Mouse (Mus musculus) neural tube, embryonic 11.5 days (tissue): ENCODE data around the gene Lsamp. TPM values are rescaled to one million over a fixed set of nuclear protein-coding genes. Genes with fewer than 3 reads are reported as not detected.

Experiments used
- ATAC-seq: fragments of 200-750 bp; cut with Nextera tagmentation; 2 replicates; pipeline ENCODE4 v1.8.0; 2017; ENCODE audit warnings: moderate number of reproducible peaks, mild to moderate bottlenecking, moderate TSS enrichment, moderate library complexity; ENCODE audit not compliant: insufficient read depth, low FRiP score, low TSS enrichment
- DNase-seq: peaks from one replicate; pipeline ENCODE4 v3.0.0-alpha.2; 2015; ENCODE audit warnings: low spot score
- H3K27ac ChIP-seq: fragments of 300-500 bp; sonication (generic); 2 replicates; pipeline ENCODE4 v1.5.1; 2014; ENCODE audit warnings: low read depth, mild to moderate bottlenecking, low read length
- H3K27me3 ChIP-seq: fragments of 300-500 bp; sonication (generic); 2 replicates; pipeline ENCODE4 v1.6.1; 2014; ENCODE audit warnings: mild to moderate bottlenecking, low read length, mixed read lengths; ENCODE audit not compliant: control insufficient read depth, insufficient read depth
- H3K36me3 ChIP-seq: fragments of 300-500 bp; sonication (generic); 2 replicates; pipeline ENCODE4 v1.6.1; 2014; ENCODE audit warnings: mild to moderate bottlenecking, low read length, moderate library complexity, mixed read lengths; ENCODE audit not compliant: control insufficient read depth, insufficient read depth
- H3K4me1 ChIP-seq: fragments of 300-500 bp; sonication (generic); 2 replicates; pipeline ENCODE4 v1.6.1; 2014; ENCODE audit warnings: low read length, mixed read lengths; ENCODE audit not compliant: control insufficient read depth, insufficient read depth
- H3K4me2 ChIP-seq: fragments of 300-500 bp; sonication (generic); 2 replicates; pipeline ENCODE4 v1.6.1; 2014; ENCODE audit warnings: low read depth, mild to moderate bottlenecking, moderate library complexity
- H3K4me3 ChIP-seq: fragments of 300-500 bp; sonication (generic); 2 replicates; pipeline ENCODE4 v1.5.1; 2014; ENCODE audit warnings: low read depth, low read length
- H3K9ac ChIP-seq: fragments of 300-500 bp; sonication (generic); 2 replicates; pipeline ENCODE4 v1.6.1; 2014; ENCODE audit warnings: mild to moderate bottlenecking, low read length
- H3K9me3 ChIP-seq: fragments of 300-500 bp; sonication (generic); 2 replicates; pipeline ENCODE4 v1.6.1; 2016; ENCODE audit warnings: low read length; ENCODE audit not compliant: control insufficient read depth
- WGBS: fragments of 180-500 bp; shearing (Covaris S2); extraction: QIAGEN DNeasy Blood & Tissue Kit; methylation state at CpG from one replicate; pipeline ENCODE4 v1.1.7; 2014; 5-methylcytosine and 5-hydroxymethylcytosine counted together
- polyA plus RNA-seq: library from polyadenylated mRNA; unstranded; fragments of >200 nt; fragmentation: Nextera tagmentation; extraction: Ambion mirVana; gene quantifications from 2 replicates; pipeline ENCODE4 v1.2.1, GENCODE M21; 2014

Lsamp gene
- polyA plus RNA-seq, 1 experiment from 2014 or later: 12.6 TPM

DNA sequence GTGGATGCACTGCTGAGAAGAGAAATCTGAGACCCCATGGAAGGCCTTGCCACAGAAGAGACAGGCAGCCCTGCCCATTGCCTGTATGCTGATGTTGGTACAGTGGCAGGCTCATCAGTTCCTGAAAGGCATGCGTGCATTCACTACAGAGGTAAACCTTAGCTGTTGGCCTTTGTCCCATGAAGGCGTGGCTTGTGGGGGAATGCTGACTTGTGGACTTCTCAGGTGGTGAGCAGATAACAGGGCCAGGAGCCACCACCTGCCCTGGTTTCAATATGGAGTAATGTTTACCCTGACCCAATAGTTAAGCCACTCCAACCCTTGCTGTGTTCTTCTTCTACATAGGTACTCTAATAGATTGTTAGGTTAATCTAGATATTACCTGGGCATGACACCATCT, 415.4 kb downstream of the Lsamp start:
- H3K4me1 ChIP-seq: no peaks in the 10 kb centered on the region
- DNase-seq: no peak
- WGBS: 82% methylated on average over 2 of the region's 2 CpGs
- no peak for ATAC-seq
- H3K9ac ChIP-seq: no peak overlapping the region
- H3K4me2 ChIP-seq: no peak overlapping the region
- no peaks in the 10 kb centered on the region for H3K36me3 ChIP-seq
- no peak overlapping the region for H3K27ac ChIP-seq
- H3K4me3 ChIP-seq: no peak overlapping the region
- no peaks in the 10 kb centered on the region for H3K9me3 ChIP-seq
- no peaks in the 10 kb centered on the region for H3K27me3 ChIP-seq

DNA sequence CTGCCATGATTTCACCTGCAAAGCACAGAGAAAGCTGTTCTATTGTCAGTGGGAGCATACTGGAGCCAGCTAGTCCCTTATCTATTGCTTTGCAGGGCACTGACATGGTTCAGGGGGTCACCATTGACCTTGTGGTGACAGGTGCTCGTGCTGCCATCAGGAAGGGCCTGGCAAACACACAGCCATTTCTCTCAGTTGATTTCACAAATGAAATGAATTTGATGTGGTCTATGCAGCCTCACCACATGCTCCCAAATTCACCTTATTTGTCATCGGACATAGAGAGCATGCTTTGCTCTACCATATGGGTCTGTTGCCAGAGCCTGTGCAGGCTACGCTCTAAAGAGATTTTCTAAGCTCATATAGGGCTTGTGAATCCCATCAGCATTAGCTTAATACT, 450.1 kb downstream of the Lsamp start:
- no peaks in the 10 kb centered on the region for H3K27me3 ChIP-seq
- ATAC-seq (no peak), DNase-seq (no peak)
- no peak overlapping the region for H3K9ac ChIP-seq
- WGBS: 81% methylated on average over 3 of the region's 3 CpGs
- H3K4me2 ChIP-seq: no peak overlapping the region
- H3K4me3 ChIP-seq: no peak overlapping the region
- H3K9me3 ChIP-seq: no peaks in the 10 kb centered on the region
- no peak overlapping the region for H3K27ac ChIP-seq
- H3K4me1 ChIP-seq: no peaks in the 10 kb centered on the region
- H3K36me3 ChIP-seq: no peaks in the 10 kb centered on the region

DNA sequence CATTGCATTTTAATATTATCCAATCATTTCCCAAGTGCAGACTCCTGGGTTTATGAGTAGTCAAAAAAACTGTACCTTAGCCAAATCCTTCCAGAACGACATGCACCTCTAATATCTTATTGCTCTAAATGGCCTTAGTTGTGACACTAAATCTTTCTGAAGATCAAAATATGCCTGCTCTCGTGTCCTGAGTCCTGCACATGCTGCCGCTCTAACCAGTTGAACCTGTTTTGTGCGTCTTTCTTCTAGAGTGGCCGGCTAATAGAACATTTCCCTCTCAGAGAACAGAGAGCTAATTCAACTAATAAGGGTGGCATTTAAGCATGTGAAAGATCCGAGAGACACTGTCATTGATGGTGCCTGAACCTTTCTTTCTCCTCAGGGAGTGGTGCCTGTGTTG, 452.3 kb downstream of the Lsamp start:
- WGBS: 80% methylated on average over 6 of the region's 6 CpGs
- no peaks in the 10 kb centered on the region for H3K27me3 ChIP-seq

DNA sequence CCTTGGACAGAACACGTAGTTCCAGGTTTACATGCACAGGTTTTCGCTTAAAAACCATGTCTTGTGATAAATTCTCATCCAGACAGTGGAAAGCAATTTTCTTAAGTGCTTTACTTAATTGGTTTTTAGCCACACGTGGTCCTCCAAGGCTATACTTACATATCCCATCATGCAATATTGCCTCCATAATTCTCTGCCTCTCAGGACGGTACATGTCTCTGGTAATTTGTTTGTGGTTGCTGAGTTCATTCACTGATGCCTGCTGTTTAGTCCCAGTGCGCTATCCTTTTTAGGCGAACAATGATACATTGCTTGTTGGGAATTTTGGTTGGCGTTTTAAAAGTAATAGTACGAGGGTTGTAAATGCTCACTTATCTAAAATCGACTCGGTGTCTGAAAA, 453.7 kb downstream of the Lsamp start:
- no peak overlapping the region for H3K4me2 ChIP-seq
- no peaks in the 10 kb centered on the region for H3K9me3 ChIP-seq
- WGBS: 85% methylated on average over 10 of the region's 10 CpGs
- H3K9ac ChIP-seq: no peak overlapping the region
- no peaks in the 10 kb centered on the region for H3K27me3 ChIP-seq
- no peaks in the 10 kb centered on the region for H3K4me1 ChIP-seq
- ATAC-seq (no peak), DNase-seq (no peak)
- H3K27ac ChIP-seq: no peak overlapping the region
- no peaks in the 10 kb centered on the region for H3K36me3 ChIP-seq
- no peak overlapping the region for H3K4me3 ChIP-seq

More for the DNA sequence above, 452.3 kb downstream of the Lsamp start:
- DNase-seq: no peak
- H3K9ac ChIP-seq: no peak overlapping the region
- no peak for ATAC-seq
- H3K4me3 ChIP-seq: no peak overlapping the region
- no peak overlapping the region for H3K4me2 ChIP-seq
- no peaks in the 10 kb centered on the region for H3K4me1 ChIP-seq
- no peaks in the 10 kb centered on the region for H3K36me3 ChIP-seq
- no peak overlapping the region for H3K27ac ChIP-seq
- no peaks in the 10 kb centered on the region for H3K9me3 ChIP-seq

DNA sequence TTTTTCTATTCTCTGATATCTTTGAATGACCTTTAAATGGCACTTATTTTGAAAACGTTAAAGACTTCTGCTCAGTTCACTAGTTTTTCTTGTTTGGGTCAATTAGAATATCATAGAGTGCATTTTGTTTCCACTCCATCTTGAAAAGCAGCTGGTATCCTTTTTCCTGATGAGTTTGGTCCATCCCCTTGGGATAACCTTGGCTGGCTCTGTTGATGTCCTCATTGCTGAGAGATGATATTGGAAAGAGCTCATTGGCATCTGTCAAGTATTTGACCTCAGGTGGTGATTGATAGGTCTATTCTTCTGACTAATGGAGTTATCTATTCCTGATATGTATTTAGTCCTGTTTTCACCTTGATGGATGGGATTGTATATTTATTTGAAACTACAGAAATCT, 454.7 kb downstream of the Lsamp start:
- Histone ChIP-seq H3K9ac (no peak overlapping the region), H3K27ac (no peak overlapping the region), H3K36me3 (no peaks in the 10 kb centered on the region), H3K9me3 (no peaks in the 10 kb centered on the region), H3K27me3 (no peaks in the 10 kb centered on the region), H3K4me1 (no peaks in the 10 kb centered on the region), H3K4me2 (no peak overlapping the region), H3K4me3 (no peak overlapping the region)
- DNase-seq (no peak), ATAC-seq (no peak)
- WGBS: 82% methylated on average over 1 of the region's 1 CpGs

DNA sequence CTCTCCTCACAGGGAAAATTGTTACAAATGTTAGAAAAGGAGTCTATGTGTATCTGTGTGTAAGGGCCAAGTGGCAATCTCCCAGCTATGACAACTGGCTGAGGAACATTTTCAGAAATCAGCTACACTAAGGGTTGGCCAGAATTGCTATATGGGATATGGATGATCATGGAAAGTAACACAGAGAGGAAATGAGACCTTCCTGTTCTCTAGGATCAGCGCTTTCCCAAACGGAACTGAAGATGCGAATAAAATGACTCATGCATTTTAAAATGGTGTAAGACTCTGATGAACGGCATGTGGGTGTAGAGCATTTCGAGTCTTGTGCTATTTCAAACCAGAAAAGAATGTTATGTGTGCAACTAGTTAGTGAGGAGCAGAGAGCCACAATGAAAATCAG, 462.4 kb downstream of the Lsamp start:
- no peak overlapping the region for H3K9ac ChIP-seq
- WGBS: 89% methylated on average over 5 of the region's 5 CpGs
- DNase-seq: no peak

DNA sequence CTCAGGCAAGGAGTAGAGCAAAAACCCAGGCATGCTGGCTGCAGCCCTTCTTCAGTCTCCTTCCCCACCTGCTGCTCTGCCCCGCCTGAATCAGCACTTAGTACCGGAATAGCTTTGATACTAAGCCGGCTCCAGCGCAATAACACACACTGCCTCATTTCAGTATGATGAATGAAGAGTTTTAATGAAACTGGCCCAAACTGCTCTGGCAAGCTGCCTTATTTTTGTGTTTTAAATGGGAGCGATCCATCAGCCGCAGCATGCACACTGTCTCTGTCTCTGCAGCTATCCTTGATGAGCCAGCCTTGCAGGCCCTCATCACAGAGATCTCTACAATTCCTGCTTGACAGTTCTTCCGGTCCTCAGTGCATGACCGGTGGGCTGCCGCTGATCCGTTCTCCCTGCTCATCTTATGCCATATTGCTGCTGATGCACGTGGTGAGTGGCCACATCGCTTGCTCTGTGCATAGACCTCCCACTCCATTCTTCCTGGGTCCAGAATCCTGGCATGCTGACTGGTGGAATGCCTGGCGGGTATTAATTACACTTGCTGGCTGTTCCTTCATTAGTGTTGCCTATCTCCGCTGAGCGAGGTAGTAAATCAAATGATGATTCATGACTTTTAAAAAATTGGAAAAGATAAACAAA, 479.4 kb downstream of the Lsamp start:
- Histone ChIP-seq H3K9me3 (no peaks in the 10 kb centered on the region), H3K27me3 (no peaks in the 10 kb centered on the region), H3K4me2 (no peak overlapping the region), H3K36me3 (no peaks in the 10 kb centered on the region), H3K27ac (no peak overlapping the region), H3K9ac (no peak overlapping the region), H3K4me1 (no peaks in the 10 kb centered on the region), H3K4me3 (no peak overlapping the region)
- WGBS: 74% methylated on average over 15 of the region's 15 CpGs
- ATAC-seq (no peak), DNase-seq (peak; percentile 9)

More for the DNA sequence above, 462.4 kb downstream of the Lsamp start:
- no peaks in the 10 kb centered on the region for H3K9me3 ChIP-seq
- H3K27ac ChIP-seq: no peak overlapping the region
- H3K4me2 ChIP-seq: no peak overlapping the region
- no peaks in the 10 kb centered on the region for H3K4me1 ChIP-seq
- ATAC-seq: no peak
- no peak overlapping the region for H3K4me3 ChIP-seq
- no peaks in the 10 kb centered on the region for H3K27me3 ChIP-seq
- no peaks in the 10 kb centered on the region for H3K36me3 ChIP-seq

DNA sequence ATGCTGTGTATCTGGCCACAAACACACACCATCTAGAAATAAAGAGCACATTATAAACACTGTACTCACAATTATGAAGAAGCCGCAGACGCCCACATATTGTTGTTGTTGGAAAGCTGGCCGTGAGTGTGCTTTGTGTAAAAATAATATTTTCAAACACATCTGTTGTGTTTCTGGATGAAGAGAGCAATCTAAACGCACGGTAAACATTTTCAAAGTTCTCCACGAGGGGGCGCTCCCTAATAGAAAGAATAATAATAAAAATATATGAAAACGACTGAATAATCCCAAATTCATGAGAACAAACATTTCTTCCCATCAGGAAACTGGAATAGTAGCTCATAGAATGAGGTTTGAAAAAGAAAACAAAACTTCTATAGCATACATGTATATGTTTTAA, 482.4 kb downstream of the Lsamp start:
- Histone ChIP-seq H3K4me2 (no peak overlapping the region), H3K27me3 (no peaks in the 10 kb centered on the region), H3K36me3 (no peaks in the 10 kb centered on the region), H3K9ac (no peak overlapping the region), H3K27ac (no peak overlapping the region), H3K9me3 (no peaks in the 10 kb centered on the region), H3K4me3 (no peak overlapping the region), H3K4me1 (no peaks in the 10 kb centered on the region)
- WGBS: 24% methylated on average over 8 of the region's 8 CpGs
- DNase-seq (peak; percentile 44), ATAC-seq (no peak)

DNA sequence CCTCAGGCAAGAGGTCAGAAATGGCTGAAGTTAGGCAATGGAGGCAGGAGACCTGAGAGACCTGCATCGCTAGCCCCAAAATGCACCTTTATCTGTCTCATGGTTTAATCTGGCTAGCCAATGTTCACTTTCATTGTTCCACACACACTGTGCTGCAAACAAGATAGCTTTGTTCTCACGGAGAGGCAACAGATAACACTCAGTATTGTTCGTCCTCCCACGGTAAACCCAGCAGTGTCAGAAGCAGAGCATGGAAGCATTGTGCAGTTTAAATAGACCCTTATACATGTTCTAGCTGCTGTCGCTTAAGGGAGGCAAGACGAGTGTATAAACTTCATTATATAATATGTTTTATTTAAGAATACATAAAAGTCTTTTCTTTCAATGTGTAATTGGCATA, 486.8 kb downstream of the Lsamp start:
- Histone ChIP-seq H3K4me2 (no peak overlapping the region), H3K4me1 (no peaks in the 10 kb centered on the region), H3K27me3 (no peaks in the 10 kb centered on the region), H3K36me3 (no peaks in the 10 kb centered on the region), H3K27ac (no peak overlapping the region), H3K4me3 (no peak overlapping the region), H3K9ac (no peak overlapping the region), H3K9me3 (no peaks in the 10 kb centered on the region)
- 86% methylated on average over 6 of the region's 6 CpGs for WGBS
- ATAC-seq: no peak
- DNase-seq: no peak
